Mouse (Mus musculus): ENCODE results near the gene Sars2. TPM values are rescaled to one million over a fixed set of nuclear protein-coding genes. Genes with fewer than 3 reads are reported as not detected.
A peak's percentile ranks its signal among the peaks of the same experiment; 100 is the strongest.

Sars2 gene
- polyA plus RNA-seq, 1 experiment from 2014 or later: 8.5 TPM

DNA sequence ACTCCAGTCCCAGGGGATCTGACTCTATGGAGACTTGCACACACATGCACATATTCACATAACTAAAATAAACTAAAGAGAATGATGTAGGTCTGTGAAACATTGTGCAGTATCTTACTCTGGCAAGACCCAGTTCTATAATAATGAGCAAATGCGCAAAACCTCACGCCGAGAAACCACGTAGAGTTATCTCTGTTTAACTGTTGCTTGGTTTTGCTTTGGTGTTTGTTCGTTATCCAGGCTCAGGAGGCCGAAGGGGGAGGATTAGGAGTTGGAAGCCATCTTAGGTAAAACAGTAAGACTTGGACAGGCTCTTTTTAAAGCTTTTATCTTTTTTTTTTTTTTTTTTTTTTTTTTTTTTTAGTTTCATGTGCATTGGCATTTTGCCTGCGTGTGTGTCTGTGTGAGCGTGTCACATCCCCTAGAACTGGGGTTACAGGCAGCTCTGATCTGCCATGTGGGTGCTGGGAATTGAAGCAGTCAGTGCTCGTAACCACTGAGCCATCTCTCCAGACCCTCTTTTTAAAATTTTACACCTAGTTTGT lies 27.7 kb downstream of the Sars2 start:
- Histone ChIP-seq H3K4me1 (ENCODE audit: insufficient read depth) (peaks cover 23% of the 10 kb centered on the region), H3K9ac (replicated peaks) (no peak overlapping the region), H3K4me2 (ENCODE audit: low read depth, low read length) (no peak overlapping the region), H3K9me3 (ENCODE audit: low read length) (no peaks in the 10 kb centered on the region), H3K36me3 (replicated peaks; ENCODE audit: insufficient read depth, low read length) (peaks cover 2% of the 10 kb centered on the region; the same call in 1 of the 2 replicates), H3K27ac (ENCODE audit: low read depth) (no peak overlapping the region), H3K4me3 (ENCODE audit: low read depth, low read length) (no peak overlapping the region), H3K27me3 (ENCODE audit: insufficient read depth, low read length) (no peaks in the 10 kb centered on the region)
- no peak for ATAC-seq
- no peak for DNase-seq
- TF ChIP-seq EP300 (IDR thresholded peaks at IDR 0.05; ENCODE audit: low read depth) (no peak; the same call in 1 of the 2 replicates), CTCF (IDR thresholded peaks at IDR 0.05; ENCODE audit: low read depth) (no peak)
- 61% methylated on average over 9 of the region's 9 CpGs for WGBS (ENCODE audit: insufficient replicate concordance)

DNA sequence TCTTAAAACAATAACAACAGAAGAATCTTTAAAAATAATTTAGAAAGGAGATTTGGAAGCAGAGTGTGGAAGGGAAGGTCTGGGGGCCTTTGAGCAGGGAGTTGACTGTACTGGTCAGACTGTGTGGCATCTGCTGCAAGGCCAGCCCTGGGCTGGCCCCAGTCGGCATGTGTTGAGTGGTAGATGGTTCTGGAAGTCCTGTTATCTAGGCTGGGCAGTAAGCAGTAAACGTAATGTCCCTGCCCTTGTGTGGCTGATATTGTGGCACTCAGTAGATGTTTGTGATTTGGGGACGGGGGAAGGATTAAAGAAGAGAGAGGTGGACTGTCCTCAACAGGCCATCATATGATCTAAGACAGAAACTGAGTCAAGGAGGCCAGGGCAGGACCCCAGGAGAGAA lies 28.5 kb downstream of the Sars2 start:
- Histone ChIP-seq H3K27me3 (ENCODE audit: insufficient read depth, low read length) (no peaks in the 10 kb centered on the region), H3K9ac (replicated peaks) (no peak overlapping the region), H3K27ac (ENCODE audit: low read depth) (no peak overlapping the region), H3K4me1 (ENCODE audit: insufficient read depth) (peaks cover 18% of the 10 kb centered on the region), H3K9me3 (ENCODE audit: low read length) (no peaks in the 10 kb centered on the region), H3K4me3 (ENCODE audit: low read depth, low read length) (no peak overlapping the region), H3K4me2 (ENCODE audit: low read depth, low read length) (no peak overlapping the region), H3K36me3 (replicated peaks; ENCODE audit: insufficient read depth, low read length) (peaks cover 2% of the 10 kb centered on the region; the same call in 1 of the 2 replicates)
- ATAC-seq (no peak), DNase-seq (no peak)
- 55% methylated on average over 3 of the region's 3 CpGs for WGBS (ENCODE audit: insufficient replicate concordance)
- TF ChIP-seq CTCF (IDR thresholded peaks at IDR 0.05; ENCODE audit: low read depth): no peak
- peak; percentile 51; the same call in 1 of the 2 replicates for TF ChIP-seq EP300 (IDR thresholded peaks at IDR 0.05; ENCODE audit: low read depth)

DNA sequence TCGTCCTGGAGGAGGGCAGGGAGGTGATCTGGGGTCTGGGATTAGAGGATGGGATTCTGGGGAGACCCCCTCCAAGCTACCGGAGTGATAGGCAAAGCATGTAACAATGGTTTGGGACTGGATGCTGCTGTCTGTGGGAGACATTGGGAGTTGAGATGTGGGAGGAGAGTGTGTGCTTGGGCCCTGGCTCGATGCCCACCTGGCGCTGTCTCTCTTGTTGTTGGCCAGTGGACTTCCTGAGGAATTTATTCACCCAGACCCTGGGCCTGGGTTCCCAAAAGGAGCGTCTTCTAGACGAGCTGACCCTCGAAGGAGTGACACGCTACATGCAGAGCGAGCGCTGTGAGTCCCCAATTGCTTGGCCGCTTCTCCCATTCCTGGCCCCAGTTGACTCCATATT lies 30.1 kb downstream of the Sars2 start:
- 87% methylated on average over 11 of the region's 11 CpGs for WGBS (ENCODE audit: insufficient replicate concordance)
- no peaks in the 10 kb centered on the region for H3K27me3 ChIP-seq (ENCODE audit: insufficient read depth, low read length)
- no peak for DNase-seq
- H3K9me3 ChIP-seq (ENCODE audit: low read length): no peaks in the 10 kb centered on the region
- no peak overlapping the region for H3K9ac ChIP-seq (replicated peaks)
- no peak for ATAC-seq
- no peak for TF ChIP-seq CTCF (IDR thresholded peaks at IDR 0.05; ENCODE audit: low read depth)
- TF ChIP-seq EP300 (IDR thresholded peaks at IDR 0.05; ENCODE audit: low read depth): no peak
- no peak overlapping the region for H3K4me2 ChIP-seq (ENCODE audit: low read depth, low read length)
- H3K27ac ChIP-seq (ENCODE audit: low read depth): no peak overlapping the region
- H3K4me1 ChIP-seq (ENCODE audit: insufficient read depth): peaks cover 11% of the 10 kb centered on the region
- H3K36me3 ChIP-seq (replicated peaks; ENCODE audit: insufficient read depth, low read length): peaks cover 5% of the 10 kb centered on the region
- no peak overlapping the region for H3K4me3 ChIP-seq (ENCODE audit: low read depth, low read length)

DNA sequence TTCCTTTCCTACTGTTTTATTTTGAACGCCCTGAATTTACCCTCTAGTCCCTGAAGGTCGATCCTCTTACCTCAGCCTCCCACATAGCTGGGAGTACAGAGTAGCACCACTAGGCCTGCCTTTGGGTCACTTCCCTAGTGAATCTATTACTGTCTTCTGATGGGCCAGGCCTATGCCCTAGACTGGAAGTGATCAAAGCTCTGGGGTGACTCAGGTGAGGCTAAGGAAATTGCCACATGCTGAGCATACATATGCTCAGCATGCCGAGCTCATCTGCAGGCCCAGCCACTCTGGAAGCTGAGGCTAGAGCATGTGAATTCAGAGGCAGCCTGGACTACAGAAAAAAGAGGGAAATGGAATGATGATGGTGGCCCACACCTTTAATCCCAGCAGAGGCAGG lies 31.4 kb downstream of the Sars2 start:
- Histone ChIP-seq H3K27me3 (ENCODE audit: insufficient read depth, low read length) (no peaks in the 10 kb centered on the region), H3K27ac (ENCODE audit: low read depth) (no peak overlapping the region), H3K9ac (replicated peaks) (no peak overlapping the region), H3K4me2 (ENCODE audit: low read depth, low read length) (no peak overlapping the region), H3K4me3 (ENCODE audit: low read depth, low read length) (no peak overlapping the region), H3K9me3 (ENCODE audit: low read length) (no peaks in the 10 kb centered on the region), H3K4me1 (ENCODE audit: insufficient read depth) (no peaks in the 10 kb centered on the region; the same call in 1 of the 2 replicates), H3K36me3 (replicated peaks; ENCODE audit: insufficient read depth, low read length) (peaks cover 5% of the 10 kb centered on the region)
- ATAC-seq: no peak
- no peak for TF ChIP-seq CTCF (IDR thresholded peaks at IDR 0.05; ENCODE audit: low read depth)
- TF ChIP-seq EP300 (IDR thresholded peaks at IDR 0.05; ENCODE audit: low read depth): no peak
- DNase-seq: no peak
- WGBS (ENCODE audit: insufficient replicate concordance): 73% methylated on average over 3 of the region's 3 CpGs

DNA sequence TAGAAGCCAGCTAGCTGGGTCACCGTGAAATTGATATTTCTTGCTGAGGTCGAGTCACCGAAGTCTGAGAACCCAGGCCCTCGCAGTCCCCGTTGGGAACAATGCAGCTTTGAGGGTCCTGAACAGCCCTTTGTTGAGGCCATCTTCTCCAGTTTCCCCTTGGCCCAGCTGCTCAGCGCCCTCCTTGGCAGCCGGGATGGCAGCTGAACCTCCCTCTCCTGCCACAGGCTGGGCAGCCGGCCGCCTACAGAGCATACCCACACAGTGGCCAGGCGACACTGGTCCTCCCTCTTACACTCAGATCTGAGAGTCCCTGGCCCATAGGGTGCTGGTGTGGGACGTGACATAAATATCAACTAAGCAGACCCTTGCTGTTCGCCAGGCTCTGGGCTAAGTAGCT lies 32.4 kb downstream of the Sars2 start:
- DNase-seq: no peak
- no peak for ATAC-seq
- 83% methylated on average over 12 of the region's 12 CpGs for WGBS (ENCODE audit: insufficient replicate concordance)

DNA sequence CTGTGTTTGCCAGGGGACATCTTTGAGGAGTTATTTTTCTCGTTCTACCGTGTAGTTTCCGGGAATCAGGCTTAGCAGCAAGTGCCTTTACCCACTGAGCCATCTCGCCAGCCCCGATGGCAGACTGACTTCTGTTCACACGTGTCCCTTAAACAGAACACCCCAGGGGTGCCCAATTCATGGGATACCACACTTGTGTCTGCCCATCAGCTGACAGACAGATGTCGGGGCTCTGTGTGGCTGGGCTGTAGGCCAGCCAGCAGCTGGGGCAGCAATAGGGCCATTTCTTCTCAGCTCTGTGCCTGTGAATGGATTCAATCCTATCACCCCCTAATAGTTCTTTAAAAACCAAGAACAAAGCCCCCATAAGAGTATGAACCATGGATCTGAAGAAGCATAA lies 33.3 kb downstream of the Sars2 start:
- 81% methylated on average over 7 of the region's 7 CpGs for WGBS (ENCODE audit: insufficient replicate concordance)
- Histone ChIP-seq H3K4me3 (ENCODE audit: low read depth, low read length) (no peak overlapping the region), H3K4me2 (ENCODE audit: low read depth, low read length) (no peak overlapping the region), H3K9me3 (ENCODE audit: low read length) (no peaks in the 10 kb centered on the region), H3K9ac (replicated peaks) (no peak overlapping the region), H3K27me3 (ENCODE audit: insufficient read depth, low read length) (no peaks in the 10 kb centered on the region), H3K27ac (ENCODE audit: low read depth) (no peak overlapping the region), H3K36me3 (replicated peaks; ENCODE audit: insufficient read depth, low read length) (peaks cover 8% of the 10 kb centered on the region), H3K4me1 (ENCODE audit: insufficient read depth) (peaks cover under 1% of the 10 kb centered on the region)
- DNase-seq: no peak
- TF ChIP-seq EP300 (IDR thresholded peaks at IDR 0.05; ENCODE audit: low read depth): no peak
- no peak for TF ChIP-seq CTCF (IDR thresholded peaks at IDR 0.05; ENCODE audit: low read depth)
- no peak for ATAC-seq

More for the DNA sequence above, 32.4 kb downstream of the Sars2 start:
- TF ChIP-seq CTCF (IDR thresholded peaks at IDR 0.05; ENCODE audit: low read depth): no peak
- TF ChIP-seq EP300 (IDR thresholded peaks at IDR 0.05; ENCODE audit: low read depth): no peak
- H3K27ac ChIP-seq (ENCODE audit: low read depth): no peak overlapping the region
- peaks cover 8% of the 10 kb centered on the region for H3K36me3 ChIP-seq (replicated peaks; ENCODE audit: insufficient read depth, low read length)
- no peak overlapping the region for H3K4me3 ChIP-seq (ENCODE audit: low read depth, low read length)
- H3K9me3 ChIP-seq (ENCODE audit: low read length): no peaks in the 10 kb centered on the region
- no peaks in the 10 kb centered on the region; the same call in 1 of the 2 replicates for H3K4me1 ChIP-seq (ENCODE audit: insufficient read depth)
- H3K27me3 ChIP-seq (ENCODE audit: insufficient read depth, low read length): no peaks in the 10 kb centered on the region
- no peak overlapping the region for H3K4me2 ChIP-seq (ENCODE audit: low read depth, low read length)
- no peak overlapping the region for H3K9ac ChIP-seq (replicated peaks)

Data from liver, postnatal 0 days (tissue).